Mouse (Mus musculus) intestine, postnatal 0 days (tissue): Measurements from ENCODE around the gene Tnfaip2. TPM values are rescaled to one million over a fixed set of nuclear protein-coding genes. Genes with fewer than 3 reads are reported as not detected.

ENCODE experiments used
- ATAC-seq: fragments of 200-750 bp; cut with Nextera tagmentation; 2 replicates; pipeline ENCODE4 v1.8.0; 2017; ENCODE audit warnings: mild to moderate bottlenecking, moderate TSS enrichment, moderate library complexity
- H3K27ac ChIP-seq: fragments of 300-500 bp; sonication (generic); 2 replicates; pipeline ENCODE4 v1.5.1; 2014; ENCODE audit warnings: mild to moderate bottlenecking, low read depth, low read length, moderate library complexity
- H3K27me3 ChIP-seq: fragments of 300-500 bp; sonication (generic); replicated peaks from 2 replicates; pipeline ENCODE4 v1.6.1; 2014; ENCODE audit warnings: low read length, mixed read lengths; ENCODE audit not compliant: control insufficient read depth, insufficient read depth
- H3K36me3 ChIP-seq: fragments of 300-500 bp; sonication (generic); 2 replicates; pipeline ENCODE4 v1.6.1; 2014; ENCODE audit warnings: mild to moderate bottlenecking, moderate library complexity; ENCODE audit not compliant: control insufficient read depth, insufficient read depth
- H3K4me1 ChIP-seq: fragments of 300-500 bp; sonication (generic); replicated peaks from 2 replicates; pipeline ENCODE4 v1.6.1; 2014; ENCODE audit warnings: antibody characterized with exemption, low read length, mixed read lengths; ENCODE audit not compliant: control insufficient read depth, insufficient read depth
- H3K4me2 ChIP-seq: fragments of 300-500 bp; sonication (generic); replicated peaks from 2 replicates; pipeline ENCODE4 v1.6.1; 2014; ENCODE audit warnings: low read depth, mild to moderate bottlenecking, moderate library complexity
- H3K4me3 ChIP-seq: fragments of 300-500 bp; sonication (generic); 2 replicates; pipeline ENCODE4 v1.5.1; 2014; ENCODE audit warnings: low read depth, low read length
- H3K9ac ChIP-seq: fragments of 300-500 bp; sonication (generic); 2 replicates; pipeline ENCODE4 v1.6.1; 2014; ENCODE audit warnings: mild to moderate bottlenecking, low read depth, low read length
- H3K9me3 ChIP-seq: fragments of 300-500 bp; sonication (generic); 2 replicates; pipeline ENCODE4 v1.6.1; 2016; ENCODE audit warnings: mixed run types; ENCODE audit not compliant: control insufficient read depth
- CTCF ChIP-seq: sonication (generic); IDR thresholded peaks from 2 replicates; pipeline ENCODE4 v1.5.1; 2016; ENCODE audit warnings: low read depth, mild to moderate bottlenecking, control low read depth, antibody characterized with exemption, moderate library complexity
- WGBS: fragments of 180-500 bp; shearing (Covaris S2); extraction: QIAGEN DNeasy Blood & Tissue Kit; methylation state at CpG from one replicate; pipeline ENCODE4 v1.1.7; 2014; 5-methylcytosine and 5-hydroxymethylcytosine counted together
- polyA plus RNA-seq: library from polyadenylated mRNA; unstranded; fragments of >200 nt; fragmentation: Nextera tagmentation; extraction: Ambion mirVana; gene quantifications from 2 replicates; pipeline ENCODE4 v1.2.1, GENCODE M21; 2015

Gene Tnfaip2
- polyA plus RNA-seq, 1 experiment from 2014 or later = 10.8 TPM

- peak overlapping the region; percentile 40; the same call in 1 of the 2 replicates for H3K9ac ChIP-seq
- ATAC-seq = no peak
These were observed 972 bp downstream of the Tnfaip2 start for GRCm38 (mm10) chr12:111443011-111443870.

GRCm38 (mm10) chr12:111443921-111444831 lies 1.9 kb downstream of the Tnfaip2 start:
- no peak for ATAC-seq
- Histone ChIP-seq H3K9ac (no peak overlapping the region), H3K4me3 (no peak overlapping the region), H3K4me2 (no peak overlapping the region), H3K4me1 (peaks cover 10% of the 10 kb centered on the region), H3K9me3 (no peaks in the 10 kb centered on the region), H3K27ac (no peak overlapping the region), H3K36me3 (no peaks in the 10 kb centered on the region), H3K27me3 (peaks cover 79% of the 10 kb centered on the region)
- no peak for TF ChIP-seq CTCF
- WGBS = 48% methylated on average over 10 of the region's 10 CpGs

More at GRCm38 (mm10) chr12:111443011-111443870, 972 bp downstream of the Tnfaip2 start:
- Histone ChIP-seq H3K27me3 (peaks cover 70% of the 10 kb centered on the region), H3K9me3 (no peaks in the 10 kb centered on the region), H3K4me1 (peaks cover 10% of the 10 kb centered on the region), H3K4me3 (peak overlapping the region; percentile 29), H3K4me2 (peak overlapping the region; percentile 60), H3K27ac (no peak overlapping the region), H3K36me3 (no peaks in the 10 kb centered on the region)
- WGBS = 36% methylated on average over 15 of the region's 15 CpGs
- TF ChIP-seq CTCF = no peak

GRCm38 (mm10) chr12:111445161-111445889 lies 3.1 kb downstream of the Tnfaip2 start:
- Histone ChIP-seq H3K4me3 (peak overlapping the region; percentile 9), H3K36me3 (no peaks in the 10 kb centered on the region), H3K9ac (no peak overlapping the region), H3K9me3 (no peaks in the 10 kb centered on the region), H3K4me1 (peaks cover 6% of the 10 kb centered on the region; the same call in 1 of the 2 replicates), H3K4me2 (peak overlapping the region; percentile 21; the same call in 1 of the 2 replicates), H3K27me3 (peaks cover 85% of the 10 kb centered on the region), H3K27ac (no peak overlapping the region)
- 8% methylated on average over 51 of the region's 52 CpGs for WGBS
- no peak for TF ChIP-seq CTCF
- no peak for ATAC-seq

GRCm38 (mm10) chr12:111445890-111446613 lies 3.8 kb downstream of the Tnfaip2 start:
- no peaks in the 10 kb centered on the region for H3K9me3 ChIP-seq
- no peak for ATAC-seq
- H3K4me3 ChIP-seq = peak overlapping the region; percentile 9
- TF ChIP-seq CTCF = no peak
- peaks cover 6% of the 10 kb centered on the region; the same call in 1 of the 2 replicates for H3K4me1 ChIP-seq
- no peak overlapping the region for H3K27ac ChIP-seq
- 0 out of 2 replicates have a peak overlapping the region, but pooled peaks have one; percentile 21 for H3K4me2 ChIP-seq
- 14% methylated on average over 27 of the region's 27 CpGs for WGBS
- H3K36me3 ChIP-seq = no peaks in the 10 kb centered on the region
- H3K9ac ChIP-seq = no peak overlapping the region
- peaks cover 85% of the 10 kb centered on the region for H3K27me3 ChIP-seq

- no peak overlapping the region for H3K9ac ChIP-seq
- H3K4me2 ChIP-seq = no peak overlapping the region
- no peak for ATAC-seq
- H3K4me3 ChIP-seq = no peak overlapping the region
- H3K27ac ChIP-seq = no peak overlapping the region
- TF ChIP-seq CTCF = no peak
- WGBS = 38% methylated on average over 5 of the region's 5 CpGs
- H3K4me1 ChIP-seq = peaks cover 6% of the 10 kb centered on the region; the same call in 1 of the 2 replicates
- no peaks in the 10 kb centered on the region for H3K9me3 ChIP-seq
- no peaks in the 10 kb centered on the region; the same call in 1 of the 2 replicates for H3K36me3 ChIP-seq
- peaks cover 86% of the 10 kb centered on the region for H3K27me3 ChIP-seq
These were observed 4.5 kb downstream of the Tnfaip2 start for GRCm38 (mm10) chr12:111446745-111447144.
